Mouse (Mus musculus) right cerebral cortex, adult 2 months (tissue): Measurements from ENCODE around the gene Ofd1.

Source experiments
- DNase-seq, 2 experiments: peaks; one replicate each; pipeline ENCODE4 v3.0.0; 2021 to 2022; ENCODE audit warnings: low spot score in 2 of 2

The Ofd1 gene

DNA sequence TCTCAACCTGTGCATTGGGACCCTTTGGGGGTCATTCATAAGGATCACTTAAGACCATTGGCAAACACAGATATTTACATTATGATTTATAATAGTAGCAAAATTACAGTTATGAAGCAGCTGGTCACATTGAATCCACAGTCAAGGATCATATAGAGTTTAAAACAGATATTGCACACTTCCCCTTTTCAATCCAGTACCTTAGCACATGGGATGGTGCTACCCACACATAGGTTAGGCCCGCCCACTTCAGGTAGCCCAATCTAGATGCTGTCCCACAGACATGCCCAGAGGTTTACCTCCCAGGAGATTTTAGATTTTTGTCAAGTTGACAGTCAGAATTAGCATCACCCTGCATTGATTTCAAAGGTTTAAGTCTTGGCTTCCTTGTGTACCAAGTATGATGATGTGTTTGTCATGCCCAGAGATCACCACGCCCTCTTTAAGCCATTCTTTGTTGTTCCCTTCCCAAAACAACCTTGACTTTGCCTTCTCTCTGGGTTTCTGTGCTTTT lies 80.5 kb downstream of the Ofd1 start:
- DNase-seq: no peak

DNA sequence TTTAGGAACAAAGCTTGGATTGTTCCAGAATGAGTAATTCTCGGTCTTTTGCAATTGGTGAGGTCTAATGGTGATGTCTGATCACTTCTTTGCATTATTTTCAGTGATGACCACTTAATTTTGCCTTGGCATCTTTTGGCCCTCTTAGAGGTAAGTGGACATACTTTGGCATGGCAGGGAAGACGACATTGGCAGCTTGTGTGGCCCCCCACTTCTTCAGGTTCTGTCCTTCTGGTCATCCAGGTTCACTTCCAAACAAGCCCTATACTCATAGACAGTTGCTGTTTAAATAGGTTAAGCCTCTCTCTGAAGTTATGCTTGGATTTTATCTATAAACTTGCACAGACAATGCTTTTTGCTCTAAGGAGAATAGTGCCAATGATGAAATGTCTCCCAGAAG lies 81.5 kb downstream of the Ofd1 start:
- DNase-seq: no peak

DNA sequence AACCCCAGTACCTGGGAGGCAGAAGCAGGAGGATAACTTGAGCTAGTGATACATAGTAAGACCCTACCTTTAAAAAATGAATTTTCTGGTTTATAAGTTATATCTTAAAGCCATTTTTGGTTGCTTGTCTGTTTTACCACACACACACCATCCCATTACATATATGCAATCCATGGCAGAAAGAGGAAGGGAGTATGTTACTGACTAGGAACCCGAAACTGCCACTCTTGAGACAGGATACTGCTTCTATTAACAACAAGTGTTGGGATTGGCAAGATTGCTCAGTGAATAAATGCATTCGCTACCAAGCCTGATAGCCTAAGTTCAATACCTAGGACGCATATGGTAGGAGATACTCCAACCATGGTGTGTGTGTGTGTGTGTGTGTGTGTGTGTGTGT lies 84.2 kb downstream of the Ofd1 start:
- no peak for DNase-seq

DNA sequence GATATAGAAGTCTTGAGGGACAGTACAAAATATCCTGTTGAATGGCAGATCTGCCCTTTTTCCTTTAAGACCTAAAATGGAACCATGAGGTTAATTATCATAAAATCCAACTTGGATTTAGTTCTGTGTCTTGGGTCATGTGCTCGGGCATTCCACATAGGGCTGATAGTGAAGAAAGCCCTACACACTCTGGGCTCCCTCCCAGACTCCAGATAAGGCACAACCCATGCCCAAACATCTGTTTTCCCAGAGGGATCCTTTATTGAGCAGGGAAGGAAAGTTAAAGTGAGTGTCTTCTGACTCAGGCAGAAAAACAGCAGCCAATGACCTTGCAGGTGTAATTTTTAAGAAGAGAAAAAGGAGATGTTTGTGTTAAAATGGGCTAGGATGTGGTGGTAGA lies 85.6 kb downstream of the Ofd1 start:
- DNase-seq: no peak

DNA sequence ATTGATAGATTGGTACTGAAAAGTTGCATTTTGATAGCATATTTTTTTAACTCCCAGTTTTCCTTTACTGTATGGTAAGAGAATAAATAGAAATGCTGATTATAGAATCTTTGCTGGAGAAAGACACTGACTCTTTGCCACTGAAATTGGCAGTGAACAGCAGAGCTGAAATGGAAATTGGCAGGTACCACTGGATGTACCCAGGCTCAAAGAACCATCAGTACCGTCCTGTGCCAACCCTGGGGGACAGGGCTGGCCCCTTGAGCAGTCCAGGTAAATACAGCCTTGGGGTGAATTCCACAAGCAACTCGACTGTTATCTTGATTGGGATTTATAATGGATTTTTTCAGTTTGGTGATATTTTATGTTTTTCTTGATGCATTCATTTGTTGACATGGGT lies 87.1 kb downstream of the Ofd1 start:
- no peak for DNase-seq

DNA sequence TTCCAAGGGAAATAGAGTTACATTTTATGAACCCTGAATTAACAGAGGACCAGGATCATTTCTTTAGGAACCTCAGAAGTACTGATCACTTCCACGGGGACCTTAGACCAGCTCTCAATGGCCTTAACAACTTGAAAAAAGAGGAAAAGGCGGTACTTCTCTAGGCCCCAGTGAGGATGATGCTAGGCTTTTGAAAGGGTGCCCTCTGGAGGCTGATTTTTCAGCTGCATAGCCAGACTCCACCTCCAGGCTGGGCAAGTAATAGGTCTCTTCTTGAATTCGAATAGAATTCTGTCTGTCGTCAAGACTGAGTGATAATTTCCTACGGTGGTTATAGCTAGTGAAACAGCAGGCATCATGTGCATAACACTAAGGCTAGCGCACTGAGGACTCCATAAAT lies 88.7 kb downstream of the Ofd1 start:
- DNase-seq: peak; percentile 64 to 80

DNA sequence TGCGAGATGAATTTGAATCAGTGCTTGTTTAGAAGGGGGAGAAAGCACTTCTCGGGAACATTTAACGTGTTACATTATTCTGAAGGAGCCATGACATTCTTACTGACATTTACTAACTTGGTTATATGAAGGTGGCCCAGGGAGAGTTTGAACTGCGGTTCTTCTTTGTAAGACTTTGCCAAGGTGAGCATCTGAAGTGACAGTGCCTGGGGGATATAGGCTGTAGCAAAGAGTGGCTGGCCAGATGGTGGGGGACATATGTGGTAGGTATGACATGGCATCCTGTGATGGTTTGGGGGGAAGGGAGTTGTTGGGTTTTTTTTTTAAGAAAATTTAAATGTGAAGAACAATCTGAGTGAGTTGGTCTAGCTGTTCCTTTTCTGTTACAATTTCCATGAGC lies 91.9 kb downstream of the Ofd1 start:
- no peak for DNase-seq

DNA sequence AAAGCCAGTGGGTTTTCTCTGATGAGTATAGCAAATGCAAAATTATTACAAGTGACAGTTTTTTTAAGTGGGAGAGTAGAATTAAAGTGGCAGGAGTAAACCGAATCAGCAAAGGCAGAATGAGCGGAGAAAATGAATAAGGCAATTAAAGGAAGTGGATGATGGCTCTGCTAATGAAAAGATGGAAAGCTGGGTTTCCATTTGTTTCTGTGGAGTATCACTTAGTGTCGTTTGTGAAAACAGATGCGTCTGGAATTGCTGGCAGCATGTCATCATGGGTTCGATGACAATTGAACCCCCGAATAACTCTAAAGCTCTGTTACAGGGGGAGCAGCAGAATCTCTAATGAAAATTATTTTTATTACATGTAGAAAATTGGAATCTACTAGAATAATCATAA lies 92.4 kb downstream of the Ofd1 start:
- no peak for DNase-seq

DNA sequence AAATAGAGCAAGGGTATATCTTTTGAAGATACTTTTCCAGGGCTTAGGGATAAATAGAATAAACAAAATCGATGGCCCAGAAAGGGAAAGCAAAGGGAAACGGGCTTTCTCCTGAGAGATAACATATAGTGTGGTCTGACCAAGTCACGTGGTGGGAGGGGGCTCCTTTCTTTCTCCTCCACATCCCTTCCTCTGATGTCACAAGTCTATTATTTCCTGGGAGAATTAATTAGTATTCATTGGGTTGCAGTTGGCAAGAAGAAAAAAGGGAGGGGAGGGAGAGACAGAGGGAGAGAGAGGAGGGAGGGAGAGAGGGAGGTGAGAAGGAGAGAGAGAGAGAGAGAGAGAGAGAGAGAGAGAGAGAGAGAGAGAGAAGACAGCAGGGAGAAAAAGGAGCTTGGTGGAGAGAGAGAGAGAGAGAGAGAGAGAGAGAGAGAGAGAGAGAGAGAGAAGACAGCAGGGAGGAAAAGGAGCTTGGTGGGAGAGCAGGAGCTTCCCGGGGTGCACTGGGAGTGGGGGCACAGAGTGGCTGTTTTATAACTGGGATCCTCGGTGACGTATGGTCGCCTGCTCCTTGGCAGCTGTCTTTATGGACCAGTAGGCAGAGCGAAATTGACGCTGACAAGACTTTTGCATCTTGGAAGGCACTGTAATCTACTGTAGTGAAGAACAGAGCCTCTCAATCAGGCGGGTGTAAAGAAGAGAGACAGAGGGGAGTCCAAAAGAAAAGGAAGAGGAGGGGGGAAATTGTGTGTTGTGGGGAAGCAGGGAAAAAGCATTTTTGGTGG lies 96.1 kb downstream of the Ofd1 start:
- peak; percentile 57 to 59 for DNase-seq

DNA sequence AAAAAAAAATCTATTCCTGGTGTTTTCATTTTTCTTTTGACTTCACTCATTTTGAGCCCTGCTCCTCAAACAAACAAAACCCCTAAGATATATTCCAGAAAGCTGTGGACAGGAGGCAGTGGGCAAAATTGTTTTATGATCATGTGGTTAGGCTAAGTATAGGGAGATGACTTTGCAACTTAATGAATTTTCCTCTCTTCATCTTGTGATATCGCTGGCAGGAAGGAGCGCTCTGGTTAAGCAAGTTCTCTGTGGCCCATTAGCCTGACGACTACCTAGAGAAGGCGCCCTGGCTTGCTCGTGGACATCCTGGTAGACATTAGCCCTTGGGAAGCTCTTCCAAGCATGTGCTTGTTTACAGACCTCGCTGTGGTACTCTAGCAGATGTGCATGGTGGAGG lies 98.7 kb downstream of the Ofd1 start:
- DNase-seq: no peak
